Mouse (Mus musculus) midbrain, embryonic 11.5 days (tissue): ENCODE results near the gene Gm42791. TPM values are rescaled to one million over a fixed set of nuclear protein-coding genes. Genes with fewer than 3 reads are reported as not detected.

Experiments
- ATAC-seq: fragments of 200-750 bp; cut with Nextera tagmentation; 2 replicates; pipeline ENCODE4 v1.8.0; 2017; ENCODE audit warnings: moderate TSS enrichment, moderate library complexity; ENCODE audit not compliant: low FRiP score
- DNase-seq: peaks from one replicate; pipeline ENCODE4 v3.0.0; 2015; ENCODE audit warnings: low spot score; ENCODE audit errors: missing footprints
- H3K27ac ChIP-seq: fragments of 300-500 bp; sonication (generic); 2 replicates; pipeline ENCODE4 v1.5.1; 2014; ENCODE audit warnings: low read depth, low read length
- H3K27me3 ChIP-seq: fragments of 300-500 bp; sonication (generic); 2 replicates; pipeline ENCODE4 v1.6.1; 2014; ENCODE audit warnings: mild to moderate bottlenecking, low read length, moderate library complexity, mixed read lengths; ENCODE audit not compliant: control insufficient read depth, insufficient read depth
- H3K36me3 ChIP-seq: fragments of 300-500 bp; sonication (generic); 2 replicates; pipeline ENCODE4 v1.6.1; 2014; ENCODE audit warnings: mild to moderate bottlenecking, low read length, moderate library complexity, mixed read lengths; ENCODE audit not compliant: control insufficient read depth, insufficient read depth
- H3K4me1 ChIP-seq: fragments of 300-500 bp; sonication (generic); 2 replicates; pipeline ENCODE4 v1.6.1; 2014; ENCODE audit warnings: low read length; ENCODE audit not compliant: control insufficient read depth, insufficient read depth
- H3K4me2 ChIP-seq: fragments of 300-500 bp; sonication (generic); 2 replicates; pipeline ENCODE4 v1.6.1; 2014; ENCODE audit warnings: mild to moderate bottlenecking, moderate library complexity
- H3K4me3 ChIP-seq: fragments of 300-500 bp; sonication (generic); 2 replicates; pipeline ENCODE4 v1.5.1; 2014; ENCODE audit warnings: low read depth, low read length
- H3K9ac ChIP-seq: fragments of 300-500 bp; sonication (generic); 2 replicates; pipeline ENCODE4 v1.6.1; 2014; ENCODE audit warnings: low read length
- H3K9me3 ChIP-seq: fragments of 300-500 bp; sonication (generic); 2 replicates; pipeline ENCODE4 v1.6.1; 2016; ENCODE audit warnings: low read length; ENCODE audit not compliant: control insufficient read depth
- whole genome bisulfite sequencing: fragments of 180-500 bp; shearing (Covaris S2); extraction: QIAGEN DNeasy Blood & Tissue Kit; methylation state at CpG from one replicate; pipeline ENCODE4 v1.1.7; 2014; 5-methylcytosine and 5-hydroxymethylcytosine counted together
- polyA plus RNA-seq: library from polyadenylated mRNA; unstranded; fragments of >200 nt; fragmentation: Nextera tagmentation; extraction: Ambion mirVana; gene quantifications from 2 replicates; pipeline ENCODE4 v1.2.1, GENCODE M21; 2014

Gene Gm42791
- polyA plus RNA-seq, 1 experiment from 2014 or later: 2.0 TPM

- no peak overlapping the region for H3K27ac ChIP-seq
Measured at GRCm38 (mm10) chr5:149015335-149016201, 20.6 kb upstream of the Gm42791 start.

GRCm38 (mm10) chr5:149014600-149015268, 19.8 kb upstream of the Gm42791 start:
- H3K27ac ChIP-seq: no peak overlapping the region
- 7% methylated on average over 17 of the region's 17 CpGs for WGBS
- H3K4me1 ChIP-seq: peaks cover 4% of the 10 kb centered on the region; the same call in 1 of the 2 replicates
- H3K4me3 ChIP-seq: peak overlapping the region; percentile 44; the same call in 1 of the 2 replicates
- H3K27me3 ChIP-seq: peaks cover 2% of the 10 kb centered on the region; the same call in 1 of the 2 replicates
- peak overlapping the region; percentile 73; the same call in 1 of the 2 replicates for H3K9ac ChIP-seq
- H3K36me3 ChIP-seq: no peaks in the 10 kb centered on the region
- H3K4me2 ChIP-seq: peak overlapping the region; percentile 88
- ATAC-seq (no peak; the same call in 1 of the 2 replicates), DNase-seq (peak; percentile 91)
- no peaks in the 10 kb centered on the region for H3K9me3 ChIP-seq

More at GRCm38 (mm10) chr5:149015335-149016201, 20.6 kb upstream of the Gm42791 start:
- peaks cover 4% of the 10 kb centered on the region; the same call in 1 of the 2 replicates for H3K4me1 ChIP-seq
- DNase-seq: peak; percentile 94
- ATAC-seq: peak; percentile 79
- peak overlapping the region; percentile 88 for H3K4me2 ChIP-seq
- no peaks in the 10 kb centered on the region for H3K9me3 ChIP-seq
- H3K9ac ChIP-seq: peak overlapping the region; percentile 73
- peaks cover 2% of the 10 kb centered on the region; the same call in 1 of the 2 replicates for H3K27me3 ChIP-seq
- WGBS: 3% methylated on average over 33 of the region's 37 CpGs
- peak overlapping the region; percentile 44 for H3K4me3 ChIP-seq
- no peaks in the 10 kb centered on the region for H3K36me3 ChIP-seq

GRCm38 (mm10) chr5:149013817-149014508, 19.0 kb upstream of the Gm42791 start:
- WGBS: 72% methylated on average over 7 of the region's 7 CpGs
- H3K27ac ChIP-seq: no peak overlapping the region
- H3K4me1 ChIP-seq: peaks cover 4% of the 10 kb centered on the region; the same call in 1 of the 2 replicates
- ATAC-seq: no peak
- H3K4me3 ChIP-seq: no peak overlapping the region
- H3K9me3 ChIP-seq: no peaks in the 10 kb centered on the region
- no peak overlapping the region for H3K4me2 ChIP-seq
- DNase-seq: no peak
- H3K27me3 ChIP-seq: peaks cover 2% of the 10 kb centered on the region; the same call in 1 of the 2 replicates
- H3K36me3 ChIP-seq: no peaks in the 10 kb centered on the region
- no peak overlapping the region for H3K9ac ChIP-seq

GRCm38 (mm10) chr5:149009111-149009510, 14.2 kb upstream of the Gm42791 start:
- no peaks in the 10 kb centered on the region for H3K36me3 ChIP-seq
- H3K9me3 ChIP-seq: no peaks in the 10 kb centered on the region
- H3K4me2 ChIP-seq: no peak overlapping the region
- 90% methylated on average over 3 of the region's 3 CpGs for WGBS
- H3K27ac ChIP-seq: no peak overlapping the region
- ATAC-seq (no peak), DNase-seq (no peak)
- H3K9ac ChIP-seq: no peak overlapping the region
- H3K27me3 ChIP-seq: no peaks in the 10 kb centered on the region
- no peak overlapping the region for H3K4me3 ChIP-seq
- H3K4me1 ChIP-seq: no peaks in the 10 kb centered on the region; the same call in 1 of the 2 replicates

- peak; percentile 8; the same call in 1 of the 2 replicates for ATAC-seq
- H3K4me1 ChIP-seq: no peaks in the 10 kb centered on the region; the same call in 1 of the 2 replicates
- H3K9me3 ChIP-seq: no peaks in the 10 kb centered on the region
- peak; percentile 88 for DNase-seq
- peak overlapping the region; percentile 51 for H3K9ac ChIP-seq
- H3K27ac ChIP-seq: no peak overlapping the region
- no peak overlapping the region for H3K4me3 ChIP-seq
- H3K27me3 ChIP-seq: no peaks in the 10 kb centered on the region
- H3K4me2 ChIP-seq: no peak overlapping the region
- WGBS: 71% methylated on average over 5 of the region's 5 CpGs
- H3K36me3 ChIP-seq: no peaks in the 10 kb centered on the region
Measured at GRCm38 (mm10) chr5:149007295-149007646, 12.3 kb upstream of the Gm42791 start.

DNA sequence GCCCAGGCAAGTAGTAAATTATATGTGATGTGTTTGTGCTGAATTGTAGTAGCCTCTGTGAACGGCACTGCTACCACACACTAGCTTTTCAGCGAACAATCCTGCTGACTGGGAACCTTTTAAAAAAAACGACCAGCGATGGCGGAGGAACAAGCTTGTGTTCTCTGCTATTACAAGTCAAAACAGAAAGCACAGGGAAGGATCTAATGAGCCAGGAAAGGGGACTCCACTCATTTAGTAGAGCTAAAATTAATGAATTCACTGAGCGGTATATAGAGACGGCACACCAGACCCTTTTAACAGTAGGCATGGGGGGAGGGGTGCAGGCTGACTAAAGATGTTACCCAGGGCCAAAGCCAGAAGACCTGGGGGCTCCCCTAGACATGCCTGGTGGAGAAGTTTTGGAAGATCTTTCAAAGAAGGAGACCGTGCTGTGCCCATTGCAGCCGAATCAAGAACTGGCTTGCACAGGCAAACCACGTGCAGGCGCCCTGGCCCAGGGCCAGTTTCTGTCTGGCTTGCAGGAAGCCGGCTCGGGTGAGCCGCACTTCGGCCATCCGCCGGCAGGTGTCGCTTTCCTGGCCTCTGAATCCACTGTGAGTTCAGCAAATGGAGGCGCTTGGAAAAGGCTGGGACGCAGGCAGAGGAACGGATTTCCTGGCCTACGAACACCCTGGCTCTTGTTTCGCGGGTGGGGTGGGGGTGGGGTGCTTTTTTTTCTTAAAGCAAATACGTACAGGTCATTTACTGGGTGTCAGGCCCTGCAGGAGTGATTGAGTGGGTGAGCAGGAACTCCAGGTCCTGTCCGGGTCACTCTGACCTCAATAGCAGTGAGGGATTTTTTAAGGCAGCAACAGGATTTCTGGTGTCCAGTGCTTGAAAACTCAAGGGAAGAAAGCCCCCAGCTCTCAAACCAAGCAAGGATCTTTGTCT, 11.7 kb upstream of the Gm42791 start:
- Histone ChIP-seq H3K36me3 (no peaks in the 10 kb centered on the region), H3K9ac (peak overlapping the region; percentile 51), H3K4me2 (peak overlapping the region; percentile 36), H3K27me3 (no peaks in the 10 kb centered on the region), H3K4me3 (no peak overlapping the region), H3K4me1 (no peaks in the 10 kb centered on the region; the same call in 1 of the 2 replicates), H3K9me3 (no peaks in the 10 kb centered on the region), H3K27ac (no peak overlapping the region)
- ATAC-seq (peak; percentile 86), DNase-seq (peak; percentile 100)
- WGBS: 18% methylated on average over 26 of the region's 26 CpGs

DNA sequence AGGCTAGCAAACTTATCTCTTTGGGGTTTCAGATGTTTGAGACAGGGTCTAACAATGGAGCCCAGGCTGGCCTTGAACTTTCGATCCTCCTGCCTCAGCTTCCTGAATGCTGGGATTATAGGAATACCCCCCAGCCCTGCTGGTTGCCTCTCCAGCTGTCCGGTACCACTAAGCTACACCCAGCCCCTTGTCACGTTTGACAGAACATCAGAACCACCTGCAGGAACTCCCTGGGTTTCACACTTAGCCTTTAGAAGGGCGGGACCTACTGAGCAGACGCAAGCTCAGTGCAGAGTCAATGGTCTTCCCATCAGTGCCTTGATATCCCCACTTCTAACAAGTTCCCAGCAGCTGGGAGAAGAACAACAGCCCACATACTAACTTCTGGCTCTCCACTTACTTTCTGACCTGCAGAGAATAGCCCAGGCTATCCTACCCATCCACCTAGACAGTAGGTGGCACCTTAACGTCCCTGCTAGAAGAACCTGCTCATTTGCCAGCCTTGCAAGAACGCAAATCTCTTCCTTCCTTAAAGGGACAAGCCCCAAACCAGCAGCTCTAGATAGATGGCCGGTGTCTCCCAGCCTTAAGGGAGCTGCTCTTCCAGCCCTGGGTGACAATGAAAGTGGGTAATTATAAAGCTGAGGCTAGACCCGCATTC, 10.9 kb upstream of the Gm42791 start:
- WGBS: 75% methylated on average over 9 of the region's 9 CpGs
- Histone ChIP-seq H3K4me2 (no peak overlapping the region), H3K27me3 (no peaks in the 10 kb centered on the region), H3K4me1 (no peaks in the 10 kb centered on the region; the same call in 1 of the 2 replicates), H3K9me3 (no peaks in the 10 kb centered on the region), H3K9ac (peak overlapping the region; percentile 34; the same call in 1 of the 2 replicates), H3K36me3 (no peaks in the 10 kb centered on the region), H3K4me3 (no peak overlapping the region), H3K27ac (no peak overlapping the region)
- ATAC-seq (no peak), DNase-seq (no peak)
